Mouse (Mus musculus): Measurements from ENCODE around the gene Fchsd2.

Gene Fchsd2

GRCm38 (mm10) chr7:101316591-101317001 is 223.9 kb downstream of the Fchsd2 start:
- DNase-seq (ENCODE audit: low read depth, low spot score): no peak

- DNase-seq (ENCODE audit: low read depth, low spot score): no peak
Observed at GRCm38 (mm10) chr7:101317014-101317413, 224.4 kb downstream of the Fchsd2 start, which contains the start of gene Stard10. TSS of gene Stard10 (plus strand) at chr7:101317086.

GRCm38 (mm10) chr7:101318848-101319247 is 226.2 kb downstream of the Fchsd2 start:
- DNase-seq (ENCODE audit: low read depth, low spot score): no peak

- DNase-seq (ENCODE audit: low read depth, low spot score): no peak
Observed at GRCm38 (mm10) chr7:101319796-101320195, 227.1 kb downstream of the Fchsd2 start.

GRCm38 (mm10) chr7:101320399-101321217 is 227.9 kb downstream of the Fchsd2 start:
- DNase-seq (ENCODE audit: low read depth, low spot score): no peak

GRCm38 (mm10) chr7:101321218-101321827 is 228.7 kb downstream of the Fchsd2 start:
- no peak for DNase-seq (ENCODE audit: low read depth, low spot score)

- DNase-seq (ENCODE audit: low read depth, low spot score): no peak
Observed at GRCm38 (mm10) chr7:101323141-101323594, 230.5 kb downstream of the Fchsd2 start.

GRCm38 (mm10) chr7:101324142-101324962 is 231.7 kb downstream of the Fchsd2 start:
- no peak for DNase-seq (ENCODE audit: low read depth, low spot score)

- DNase-seq (ENCODE audit: low read depth, low spot score): no peak
Observed at GRCm38 (mm10) chr7:101326006-101326405, 233.3 kb downstream of the Fchsd2 start.

- DNase-seq (ENCODE audit: low read depth, low spot score): no peak
Observed at GRCm38 (mm10) chr7:101327263-101327662, 234.6 kb downstream of the Fchsd2 start.

- no peak for DNase-seq (ENCODE audit: low read depth, low spot score)
Observed at GRCm38 (mm10) chr7:101327786-101328185, 235.1 kb downstream of the Fchsd2 start.

GRCm38 (mm10) chr7:101328621-101329158 is 236.0 kb downstream of the Fchsd2 start:
- no peak for DNase-seq (ENCODE audit: low read depth, low spot score)

GRCm38 (mm10) chr7:101329606-101330005 is 236.9 kb downstream of the Fchsd2 start:
- DNase-seq (ENCODE audit: low read depth, low spot score): no peak

- no peak for DNase-seq (ENCODE audit: low read depth, low spot score)
Observed at GRCm38 (mm10) chr7:101330074-101330840, 237.6 kb downstream of the Fchsd2 start.

GRCm38 (mm10) chr7:101330841-101331173 is 238.1 kb downstream of the Fchsd2 start:
- DNase-seq (ENCODE audit: low read depth, low spot score): no peak

- DNase-seq (ENCODE audit: low read depth, low spot score): no peak
Observed at GRCm38 (mm10) chr7:101332045-101332831, 239.6 kb downstream of the Fchsd2 start.

All from embryo, embryonic 11.5 days (tissue).